Mouse (Mus musculus): ENCODE results near the gene B4galt1. TPM values are rescaled to one million over a fixed set of nuclear protein-coding genes. Genes with fewer than 3 reads are reported as not detected.

Gene B4galt1
- polyA plus RNA-seq, 2 experiments from 2014 or later: 58.7 to 75.3 TPM

DNA sequence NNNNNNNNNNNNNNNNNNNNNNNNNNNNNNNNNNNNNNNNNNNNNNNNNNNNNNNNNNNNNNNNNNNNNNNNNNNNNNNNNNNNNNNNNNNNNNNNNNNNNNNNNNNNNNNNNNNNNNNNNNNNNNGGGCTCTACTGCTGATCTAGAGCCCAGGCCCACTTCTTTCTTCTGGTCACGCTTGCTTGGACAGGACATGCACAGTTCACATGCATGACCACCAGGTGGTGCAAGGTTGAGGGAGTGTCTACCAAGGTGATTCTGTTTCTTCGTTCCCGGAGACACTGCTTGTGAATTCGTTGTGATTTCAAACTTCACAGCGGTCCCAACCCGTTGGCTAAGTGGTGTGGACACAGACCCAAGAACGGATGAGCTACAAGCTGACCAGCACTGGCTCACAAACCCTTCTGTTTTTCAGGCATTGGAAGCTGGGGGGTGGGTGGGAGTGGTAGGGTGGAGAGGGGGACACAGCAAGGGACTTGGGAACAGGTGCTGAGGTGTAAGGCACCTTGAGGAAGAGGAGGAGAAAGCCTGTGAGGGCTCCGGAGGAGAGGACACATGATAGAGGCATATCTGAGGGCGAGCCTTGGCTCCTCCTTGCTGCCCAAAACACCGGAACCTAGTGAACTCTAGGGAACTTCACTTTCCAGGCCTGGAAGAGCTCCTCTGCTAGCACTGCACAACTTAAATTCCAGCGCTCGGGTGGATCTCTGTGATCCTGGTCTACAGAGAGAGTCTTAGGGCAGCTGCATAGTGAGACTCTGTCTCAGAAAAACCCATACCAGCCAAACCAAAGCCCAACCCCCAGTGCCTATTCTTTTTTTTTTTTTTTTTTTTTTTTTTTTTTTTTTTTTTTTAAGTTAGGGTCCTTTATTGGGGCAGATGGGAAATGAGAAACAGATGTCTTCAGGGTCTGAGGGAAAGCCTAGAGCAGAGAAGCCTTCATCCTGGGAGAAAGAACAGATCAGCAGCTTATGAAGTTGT, 79.2 kb downstream of the B4galt1 start:
- peak; percentile 52 for ATAC-seq

DNA sequence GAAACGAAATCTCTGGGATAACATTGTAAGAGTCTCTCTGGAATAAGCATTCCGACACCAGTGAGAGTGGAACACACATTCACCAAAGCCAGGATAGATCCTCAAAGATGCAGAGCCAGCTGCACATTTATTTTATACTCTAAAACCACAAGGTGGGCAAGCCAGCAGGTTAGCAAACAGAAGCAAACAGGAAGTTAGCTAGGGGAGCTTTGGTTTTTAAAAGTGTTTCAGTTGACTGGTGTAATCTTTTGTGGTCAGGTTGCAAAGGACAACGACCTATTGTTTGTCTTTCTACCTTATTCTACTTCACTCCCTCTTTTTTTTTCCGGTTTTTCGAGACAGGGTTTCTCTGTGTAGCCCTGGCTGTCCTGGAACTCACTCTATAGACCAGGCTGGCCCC, 93.9 kb downstream of the B4galt1 start:
- no peak for ATAC-seq

DNA sequence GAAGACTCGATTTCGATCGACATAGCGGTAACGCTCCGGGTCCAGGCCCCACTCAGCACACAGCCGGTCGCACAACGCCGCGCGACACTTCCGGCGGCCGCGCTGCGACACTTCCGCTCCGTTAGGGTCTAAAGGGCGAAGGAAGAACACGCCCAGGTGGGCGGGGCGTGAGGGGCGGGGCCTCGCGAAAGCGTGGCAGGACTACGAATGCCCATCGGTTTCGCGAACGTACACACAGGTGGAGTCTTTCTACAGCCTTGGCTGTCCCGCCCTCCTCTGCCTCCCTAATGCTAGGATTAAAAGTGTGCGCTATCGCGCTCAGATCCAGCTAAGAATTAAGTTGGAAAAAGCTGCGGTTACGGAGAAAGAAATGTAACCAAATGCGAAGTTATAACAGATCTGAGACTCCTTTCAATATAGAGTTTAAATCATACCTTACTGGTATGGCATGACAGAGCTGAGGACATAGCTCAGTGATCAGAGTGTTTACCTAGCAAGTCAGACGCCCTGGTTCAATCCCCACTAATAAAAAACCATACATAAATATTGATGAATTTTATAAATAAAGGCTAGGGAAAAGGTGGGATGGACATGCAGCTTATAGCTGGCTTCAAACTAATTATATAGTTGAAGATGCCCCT, 95.9 kb downstream of the B4galt1 start, which contains the start of gene Smu1:
Gene Smu1, minus strand, starts transcription at position 144 of the 641 bp plus-strand sequence.
- ATAC-seq: peak; percentile 91

DNA sequence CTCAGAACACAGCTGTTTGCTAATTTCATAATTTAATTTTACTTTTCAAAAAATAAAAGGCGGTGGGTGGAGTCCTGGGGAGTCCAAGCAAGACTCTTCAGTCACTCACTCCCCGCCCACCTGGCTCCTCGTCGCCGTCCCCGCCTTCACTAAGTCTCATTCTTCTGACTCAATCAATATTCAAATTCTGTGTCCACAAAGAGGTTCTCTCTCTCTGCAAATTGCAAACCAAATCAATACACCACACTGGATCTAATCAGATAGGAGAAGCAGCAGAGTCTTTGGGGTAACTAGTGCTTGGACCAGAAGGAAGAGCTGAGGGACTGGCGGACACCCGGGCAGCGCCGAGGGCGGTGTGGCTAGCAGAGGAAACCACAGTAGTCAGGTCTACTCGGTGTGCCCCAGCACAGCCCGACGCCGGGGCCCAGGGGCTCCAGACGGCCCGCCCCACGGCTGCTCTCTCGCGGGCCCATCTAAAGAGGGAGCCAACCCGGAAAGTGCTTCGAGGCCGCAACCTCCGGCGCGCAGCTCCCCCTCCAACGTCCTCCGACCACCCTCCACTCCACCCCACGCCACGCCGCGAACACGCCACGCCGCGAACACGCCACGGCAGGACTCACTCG, 96.5 kb downstream of the B4galt1 start:
- peak; percentile 58 for ATAC-seq

Other genes starting within 250 kb of the B4galt1 start
- 10 to 100 TPM; 29.8 to 34.2 TPM for gene Aptx, start 150.8 kb downstream of the B4galt1 start, polyA plus RNA-seq (2017; shearing (Covaris generic))
- gene Dnaja1, start 131.9 kb downstream of the B4galt1 start, polyA plus RNA-seq (2017; shearing (Covaris generic)): 100 to 1,000 TPM; 474 TPM
- 100 to 1,000 TPM; 111 to 128 TPM for gene Smu1, start 96.1 kb downstream of the B4galt1 start, polyA plus RNA-seq (2017; shearing (Covaris generic))
- not detected for gene Spink4, start 66.0 kb upstream of the B4galt1 start, polyA plus RNA-seq (2017; shearing (Covaris generic))
- 10 to 100 TPM; 11.5 to 15.0 TPM for gene Bag1, start 94.3 kb upstream of the B4galt1 start, polyA plus RNA-seq (2017; shearing (Covaris generic))
- 100 to 1,000 TPM; 121 to 129 TPM for gene Chmp5, start 94.4 kb upstream of the B4galt1 start, polyA plus RNA-seq (2017; shearing (Covaris generic))
- gene Nfx1, start 116.9 kb upstream of the B4galt1 start, polyA plus RNA-seq (2017; shearing (Covaris generic)): 10 to 100 TPM; 92.3 to 93.9 TPM
- gene Aqp7, start 194.1 kb upstream of the B4galt1 start, polyA plus RNA-seq (2017; shearing (Covaris generic)): under 1 TPM in 1 of 2 experiments, not detected in 1; 0.32 TPM
- gene Aqp3, start 244.2 kb upstream of the B4galt1 start, polyA plus RNA-seq (2017; shearing (Covaris generic)): 10 to 100 TPM; 22.7 to 27.5 TPM

All from activated CD4-positive, CD25-positive, alpha-beta regulatory T cell, adult 4 months (primary cell).